Mouse (Mus musculus) olfactory bulb, adult 2 months (tissue): ENCODE measurements around the gene Elovl5. TPM values are rescaled to one million over a fixed set of nuclear protein-coding genes. Genes with fewer than 3 reads are reported as not detected.

Source experiments
- H3K27ac ChIP-seq: fragments of 200-500 bp; 2 replicates; pipeline ENCODE4 v1.5.1; 2012; ENCODE audit warnings: low read depth, low read length; ENCODE audit not compliant: insufficient read depth
- H3K4me1 ChIP-seq: fragments of 200-500 bp; 2 replicates; pipeline ENCODE4 v1.6.1; 2012; ENCODE audit warnings: low read length; ENCODE audit not compliant: control insufficient read depth, insufficient read depth
- H3K4me3 ChIP-seq: fragments of 200-500 bp; 2 replicates; pipeline ENCODE4 v1.5.1; 2012; ENCODE audit warnings: mild to moderate bottlenecking, low read depth, low read length, moderate library complexity; ENCODE audit not compliant: insufficient read depth
- CTCF ChIP-seq: fragments of 200-500 bp; IDR thresholded peaks from 2 replicates; pipeline ENCODE4 v1.5.1; 2012; ENCODE audit warnings: low read depth, mild to moderate bottlenecking, low read length, moderate library complexity; ENCODE audit not compliant: insufficient read depth
- POLR2A ChIP-seq: fragments of 200-500 bp; IDR thresholded peaks from 2 replicates; pipeline ENCODE4 v1.6.1; 2012; ENCODE audit warnings: mild to moderate bottlenecking, low read depth, low read length, moderate library complexity; ENCODE audit not compliant: insufficient read depth
- WGBS: fragments of 180-500 bp; shearing (Covaris S2); methylation state at CpG from one replicate; pipeline ENCODE4 v1.1.7; 2018; 5-methylcytosine and 5-hydroxymethylcytosine counted together
- polyA plus RNA-seq: library from polyadenylated mRNA; stranded (reverse); fragments of >200 nt; gene quantifications from 2 replicates; pipeline ENCODE4 v1.2.4, GENCODE M21; 2012; ENCODE audit warnings: low replicate concordance; ENCODE audit not compliant: missing spikeins, insufficient read depth, insufficient read length

The Elovl5 gene
- polyA plus RNA-seq, 1 experiment: 644 TPM

DNA sequence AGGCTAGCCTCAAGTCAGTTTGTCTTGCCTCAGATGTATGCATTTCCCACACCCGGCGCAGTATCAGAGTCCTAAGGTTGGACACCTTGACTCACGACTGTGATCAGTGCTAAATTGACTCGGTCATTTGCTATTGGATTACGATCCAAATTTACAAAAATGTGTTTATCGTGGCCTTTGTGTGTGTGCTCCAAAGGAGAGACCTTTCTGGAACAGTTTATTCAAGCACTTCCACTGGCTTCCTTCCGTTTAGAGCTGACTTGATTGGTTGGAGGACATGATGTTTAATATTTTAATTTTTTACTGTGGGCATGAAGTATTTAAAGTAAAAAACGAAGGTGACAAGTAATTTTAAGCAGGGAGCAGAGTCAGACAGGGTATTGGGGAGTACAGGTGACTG lies 38.8 kb downstream of the Elovl5 start:
- Histone ChIP-seq H3K27ac (no peak overlapping the region), H3K4me1 (peaks cover 22% of the 10 kb centered on the region), H3K4me3 (no peak overlapping the region)
- TF ChIP-seq CTCF (no peak), POLR2A (no peak)
- 87% methylated on average over 8 of the region's 8 CpGs for WGBS

DNA sequence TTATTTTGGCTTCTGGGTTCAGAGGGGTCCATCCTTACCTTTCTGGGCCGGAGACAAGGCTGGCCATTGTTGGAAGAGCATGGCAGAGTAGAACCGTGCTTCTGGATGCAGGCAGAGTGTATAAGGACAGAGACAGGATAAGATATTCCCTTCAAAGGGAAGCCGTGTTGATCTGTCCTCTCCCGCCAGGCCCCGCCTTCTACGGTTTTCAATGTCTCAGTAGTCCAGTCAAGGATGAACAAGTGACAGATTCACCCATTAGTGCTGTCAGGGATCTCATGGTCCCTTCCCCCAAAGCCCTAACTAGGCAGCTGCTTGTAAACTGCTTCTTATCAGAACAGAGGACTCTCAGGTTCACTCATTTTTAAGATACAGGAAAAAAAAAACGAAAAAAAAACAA lies 41.2 kb downstream of the Elovl5 start:
- TF ChIP-seq CTCF (no peak), POLR2A (no peak)
- H3K4me1 ChIP-seq: peaks cover 13% of the 10 kb centered on the region
- H3K27ac ChIP-seq: no peak overlapping the region
- H3K4me3 ChIP-seq: no peak overlapping the region
- WGBS: 86% methylated on average over 7 of the region's 7 CpGs

- 97% methylated on average over 12 of the region's 12 CpGs for WGBS
- Histone ChIP-seq H3K27ac (no peak overlapping the region), H3K4me1 (peaks cover 11% of the 10 kb centered on the region), H3K4me3 (no peak overlapping the region)
- no peak for TF ChIP-seq POLR2A
- TF ChIP-seq CTCF: no peak
Measured at GRCm38 (mm10) chr9:77959759-77960158, 42.6 kb downstream of the Elovl5 start.

GRCm38 (mm10) chr9:77961350-77961749 lies 44.2 kb downstream of the Elovl5 start:
- TF ChIP-seq POLR2A (no peak), CTCF (no peak)
- Histone ChIP-seq H3K4me1 (peaks cover 14% of the 10 kb centered on the region), H3K4me3 (no peak overlapping the region), H3K27ac (no peak overlapping the region)
- WGBS: 51% methylated on average over 6 of the region's 6 CpGs

- TF ChIP-seq POLR2A (no peak), CTCF (no peak)
- Histone ChIP-seq H3K4me3 (no peak overlapping the region), H3K27ac (no peak overlapping the region), H3K4me1 (peaks cover 25% of the 10 kb centered on the region)
- WGBS: 72% methylated on average over 14 of the region's 14 CpGs
Measured at GRCm38 (mm10) chr9:77964084-77964483, 46.9 kb downstream of the Elovl5 start.

DNA sequence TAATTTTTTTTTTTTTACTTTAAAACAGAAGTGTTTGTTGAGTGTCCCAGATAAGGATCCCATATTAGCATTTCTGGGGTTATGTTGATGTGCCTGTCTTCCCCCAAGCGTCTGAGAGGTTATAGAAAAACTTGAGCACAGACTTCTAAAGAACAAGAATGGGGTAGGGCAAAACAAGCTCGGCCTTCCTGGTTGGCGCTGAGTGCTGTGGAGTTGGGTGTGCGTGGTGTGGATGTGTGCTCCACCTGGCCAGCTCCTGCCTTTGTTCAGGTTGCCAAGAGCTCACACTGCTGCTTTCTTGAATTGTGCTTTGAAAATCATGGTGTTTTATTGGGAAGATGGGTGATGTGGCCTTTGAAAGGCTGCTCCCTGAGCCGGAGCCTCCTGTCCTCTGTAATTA lies 48.1 kb downstream of the Elovl5 start:
- 58% methylated on average over 5 of the region's 5 CpGs for WGBS
- Histone ChIP-seq H3K27ac (0 out of 2 replicates have a peak overlapping the region, but pooled peaks have one; percentile 3), H3K4me1 (peaks cover 26% of the 10 kb centered on the region), H3K4me3 (no peak overlapping the region)
- TF ChIP-seq POLR2A: no peak

DNA sequence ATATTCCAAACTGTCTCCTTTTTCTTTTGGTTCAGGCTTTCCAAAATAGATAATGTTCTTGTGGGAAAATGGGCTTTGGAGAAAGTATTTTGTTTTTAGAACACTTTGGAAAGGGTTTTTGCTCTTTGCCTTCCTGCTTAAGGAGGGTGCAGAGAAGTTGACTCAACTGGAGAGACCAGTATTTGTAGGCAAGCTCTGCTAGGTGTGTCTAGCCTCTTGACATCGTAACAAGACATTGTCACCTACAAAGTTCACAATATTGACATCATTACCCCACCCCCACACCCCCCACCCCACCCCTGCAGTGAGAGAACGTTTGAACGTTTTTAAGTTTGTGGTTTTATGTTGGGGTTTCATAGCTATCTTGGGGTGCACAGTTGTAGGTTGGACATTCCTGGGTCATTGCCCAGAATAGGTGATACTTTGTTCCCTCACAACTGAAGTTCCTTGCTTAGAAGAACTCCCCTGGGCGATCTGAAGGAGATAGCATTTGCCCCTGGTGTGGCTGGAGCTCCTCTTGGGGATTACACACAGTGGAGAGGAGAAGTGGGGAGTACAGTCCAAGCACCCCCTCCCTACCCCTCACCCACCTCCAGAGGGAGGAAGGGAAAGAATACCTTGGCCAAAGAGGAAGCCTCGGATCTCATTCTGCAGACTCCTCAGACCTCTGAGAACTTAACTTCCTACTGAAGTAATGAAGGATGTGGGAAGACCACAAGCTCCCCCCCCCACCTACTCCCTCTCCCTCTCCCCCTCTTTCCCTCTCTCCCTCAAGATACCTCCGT lies 48.8 kb downstream of the Elovl5 start:
- Histone ChIP-seq H3K27ac (no peak overlapping the region), H3K4me1 (peaks cover 24% of the 10 kb centered on the region), H3K4me3 (no peak overlapping the region)
- 86% methylated on average over 6 of the region's 6 CpGs for WGBS
- TF ChIP-seq CTCF (no peak), POLR2A (no peak)

GRCm38 (mm10) chr9:77966861-77967260 lies 49.7 kb downstream of the Elovl5 start:
- Histone ChIP-seq H3K4me3 (no peak overlapping the region), H3K27ac (peak overlapping the region; percentile 79), H3K4me1 (peaks cover 28% of the 10 kb centered on the region)
- TF ChIP-seq POLR2A (no peak), CTCF (no peak)
- 97% methylated on average over 7 of the region's 7 CpGs for WGBS

DNA sequence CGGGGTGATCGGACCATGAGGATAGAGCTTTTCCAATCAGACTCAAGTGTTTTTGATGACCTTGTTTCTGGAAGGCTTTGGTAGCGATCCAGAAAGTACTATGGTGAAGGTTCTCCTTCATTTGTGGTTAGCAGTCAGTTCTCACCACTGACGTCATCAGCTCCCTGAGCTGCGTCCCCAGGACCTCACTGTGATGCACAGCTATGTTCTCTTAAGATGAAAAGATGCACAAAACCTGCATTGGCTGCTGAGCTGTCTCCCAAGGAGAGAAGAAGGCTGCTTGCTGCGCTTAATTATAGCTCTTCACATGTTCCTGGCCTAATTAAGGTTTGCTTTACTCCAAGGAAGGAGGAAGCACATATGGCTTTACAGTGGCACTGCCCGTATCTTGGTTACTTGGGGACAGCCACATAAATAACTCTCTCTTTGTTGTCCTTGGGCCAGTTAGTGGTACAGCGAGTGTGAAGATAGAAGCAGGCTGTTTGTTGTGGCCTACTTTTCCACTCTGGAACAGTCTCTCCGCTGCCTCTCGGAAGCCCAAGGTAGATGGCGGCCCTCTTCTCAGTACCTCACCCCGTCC lies 50.5 kb downstream of the Elovl5 start:
- peak overlapping the region; percentile 79 for H3K27ac ChIP-seq
- WGBS: 41% methylated on average over 12 of the region's 12 CpGs

More for the DNA sequence above, 50.5 kb downstream of the Elovl5 start:
- Histone ChIP-seq H3K4me3 (no peak overlapping the region), H3K4me1 (peaks cover 28% of the 10 kb centered on the region)
- TF ChIP-seq CTCF (no peak), POLR2A (no peak)
